Mouse (Mus musculus) forebrain, postnatal 0 days (tissue): ENCODE results near the gene Dusp10. TPM values are rescaled to one million over a fixed set of nuclear protein-coding genes. Genes with fewer than 3 reads are reported as not detected.

ENCODE experiments used
- ATAC-seq: fragments of 200-750 bp; cut with Nextera tagmentation; 2 replicates; pipeline ENCODE4 v1.8.0; 2017; ENCODE audit warnings: mild to moderate bottlenecking, moderate library complexity
- DNase-seq: peaks from one replicate; pipeline ENCODE4 v3.0.0-alpha.2; 2015
- H3K27ac ChIP-seq: fragments of 300-500 bp; sonication (generic); 2 replicates; pipeline ENCODE4 v1.5.1; 2014; ENCODE audit warnings: low read depth, mild to moderate bottlenecking, antibody characterized with exemption, low read length, moderate library complexity, mixed read lengths
- H3K27me3 ChIP-seq: fragments of 300-500 bp; sonication (generic); 2 replicates; pipeline ENCODE4 v1.6.1; 2014; ENCODE audit warnings: mild to moderate bottlenecking, low read length, mixed read lengths; ENCODE audit not compliant: insufficient read depth
- H3K36me3 ChIP-seq: fragments of 300-500 bp; sonication (generic); 2 replicates; pipeline ENCODE4 v1.6.1; 2014; ENCODE audit warnings: mild to moderate bottlenecking, moderate library complexity; ENCODE audit not compliant: insufficient read depth
- H3K4me1 ChIP-seq: fragments of 300-500 bp; sonication (generic); 2 replicates; pipeline ENCODE4 v1.6.1; 2014; ENCODE audit warnings: antibody characterized with exemption; ENCODE audit not compliant: insufficient read depth
- H3K4me2 ChIP-seq: fragments of 300-500 bp; sonication (generic); 2 replicates; pipeline ENCODE4 v1.6.1; 2014; ENCODE audit warnings: low read depth, mild to moderate bottlenecking, moderate library complexity
- H3K4me3 ChIP-seq: fragments of 300-500 bp; sonication (generic); 2 replicates; pipeline ENCODE4 v1.5.1; 2014; ENCODE audit warnings: low read depth, low read length, mixed read lengths
- H3K9ac ChIP-seq: fragments of 300-500 bp; sonication (generic); 2 replicates; pipeline ENCODE4 v1.6.1; 2014; ENCODE audit warnings: mild to moderate bottlenecking
- H3K9me3 ChIP-seq: fragments of 300-500 bp; sonication (generic); 2 replicates; pipeline ENCODE4 v1.6.1; 2016; ENCODE audit warnings: low read length
- CTCF ChIP-seq: sonication (generic); IDR thresholded peaks from 2 replicates; pipeline ENCODE4 v1.5.1; 2016; ENCODE audit warnings: antibody characterized with exemption, control low read depth, low read depth
- WGBS: fragments of 180-500 bp; shearing (Covaris S2); extraction: QIAGEN DNeasy Blood & Tissue Kit; methylation state at CpG from one replicate; pipeline ENCODE4 v1.1.7; 2014; 5-methylcytosine and 5-hydroxymethylcytosine counted together
- polyA plus RNA-seq: library from polyadenylated mRNA; unstranded; fragments of >200 nt; fragmentation: Nextera tagmentation; extraction: Ambion mirVana; gene quantifications from 2 replicates; pipeline ENCODE4 v1.2.1, GENCODE M21; 2015
- total RNA-seq: library from RNA; depleted of rRNA; stranded (reverse); fragments of >200 nt; gene quantifications from 2 replicates; pipeline ENCODE4 v1.2.3, GENCODE M21; 2014

Dusp10 gene
- total and polyA plus RNA-seq, 2 experiments from 2014 or later, result 3.8 to 8.9 TPM

- no peaks in the 10 kb centered on the region for H3K27me3 ChIP-seq
- DNase-seq, result no peak
- no peaks in the 10 kb centered on the region for H3K4me1 ChIP-seq
- H3K27ac ChIP-seq, result no peak overlapping the region
- no peak for ATAC-seq
- no peak for TF ChIP-seq CTCF
- no peaks in the 10 kb centered on the region for H3K36me3 ChIP-seq
- no peak overlapping the region for H3K9ac ChIP-seq
- no peak overlapping the region for H3K4me3 ChIP-seq
- no peak overlapping the region for H3K4me2 ChIP-seq
- WGBS, result 84% methylated on average over 10 of the region's 10 CpGs
- H3K9me3 ChIP-seq, result no peaks in the 10 kb centered on the region
These were observed 3.1 kb downstream of the Dusp10 start for GRCm38 (mm10) chr1:184015995-184016730.

- H3K9ac ChIP-seq, result no peak overlapping the region
- DNase-seq (no peak), ATAC-seq (no peak)
- no peaks in the 10 kb centered on the region for H3K9me3 ChIP-seq
- H3K27ac ChIP-seq, result no peak overlapping the region
- no peak overlapping the region for H3K4me3 ChIP-seq
- 86% methylated on average over 2 of the region's 2 CpGs for WGBS
- H3K27me3 ChIP-seq, result no peaks in the 10 kb centered on the region
- H3K4me2 ChIP-seq, result no peak overlapping the region
- no peaks in the 10 kb centered on the region for H3K4me1 ChIP-seq
- no peak for TF ChIP-seq CTCF
- no peaks in the 10 kb centered on the region for H3K36me3 ChIP-seq
These were observed 4.5 kb downstream of the Dusp10 start for GRCm38 (mm10) chr1:184017606-184018005.

DNA sequence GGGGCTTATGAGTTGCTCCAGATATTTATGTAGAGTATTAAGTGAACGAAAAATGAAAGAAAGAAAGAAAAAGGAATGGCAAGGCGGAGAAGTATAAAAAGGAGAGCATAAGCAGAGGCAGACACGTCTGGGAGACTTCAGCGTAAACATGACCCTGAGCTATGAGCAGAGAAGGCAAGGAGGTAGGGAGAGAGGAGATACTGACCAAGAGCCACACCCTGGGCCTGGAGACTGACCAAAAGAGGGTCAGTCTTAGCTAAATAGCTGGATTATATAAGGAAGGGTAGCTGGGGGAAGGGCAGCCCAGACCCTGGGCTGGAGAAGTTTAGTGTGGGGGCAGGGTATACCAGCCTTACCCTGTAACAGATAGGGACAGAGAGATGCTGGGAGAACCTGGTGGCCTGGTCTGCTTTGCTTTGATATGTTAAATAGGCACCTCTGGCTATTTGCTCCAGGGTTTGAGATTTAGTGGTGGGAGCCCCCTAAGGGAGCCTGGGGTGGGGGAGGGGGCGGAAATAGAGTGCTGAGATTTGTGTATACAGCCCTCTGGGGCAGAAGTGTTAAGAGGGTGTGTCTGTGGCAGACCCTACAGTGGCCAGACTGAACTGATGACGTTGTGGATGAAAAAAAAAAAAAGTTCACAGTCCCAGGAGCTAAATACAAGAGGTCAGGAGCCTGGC is 6.1 kb downstream of the Dusp10 start:
- Histone ChIP-seq H3K27ac (no peak overlapping the region), H3K36me3 (no peaks in the 10 kb centered on the region), H3K4me1 (no peaks in the 10 kb centered on the region), H3K9ac (no peak overlapping the region), H3K4me2 (no peak overlapping the region), H3K27me3 (no peaks in the 10 kb centered on the region), H3K9me3 (no peaks in the 10 kb centered on the region), H3K4me3 (no peak overlapping the region)
- TF ChIP-seq CTCF, result no peak
- no peak for ATAC-seq
- 55% methylated on average over 6 of the region's 6 CpGs for WGBS
- DNase-seq, result no peak

DNA sequence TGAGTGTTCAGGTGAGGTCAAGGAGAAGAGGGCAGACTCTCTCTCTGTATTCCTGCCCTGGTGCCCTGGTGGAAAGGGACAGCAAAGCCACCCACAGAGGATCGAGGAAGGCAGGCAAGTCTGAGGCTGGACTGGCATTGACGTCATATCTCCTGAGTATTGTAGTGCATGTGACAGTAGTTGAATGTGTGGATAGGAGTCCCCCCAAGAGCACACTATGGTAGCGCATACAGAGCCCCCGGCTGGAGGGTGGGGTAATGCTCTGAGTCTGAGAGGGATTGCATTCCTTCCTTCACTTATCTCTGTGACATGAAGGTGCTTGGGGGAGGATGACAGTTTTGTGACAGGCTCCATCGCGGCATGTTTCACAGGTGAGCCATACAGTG is 6.6 kb downstream of the Dusp10 start:
- Histone ChIP-seq H3K36me3 (no peaks in the 10 kb centered on the region), H3K4me3 (no peak overlapping the region), H3K27ac (no peak overlapping the region), H3K4me1 (no peaks in the 10 kb centered on the region), H3K9ac (no peak overlapping the region), H3K27me3 (no peaks in the 10 kb centered on the region), H3K4me2 (no peak overlapping the region), H3K9me3 (no peaks in the 10 kb centered on the region)
- no peak for ATAC-seq
- WGBS, result 57% methylated on average over 6 of the region's 6 CpGs
- TF ChIP-seq CTCF, result no peak
- DNase-seq, result no peak

GRCm38 (mm10) chr1:184023971-184024370 is 10.9 kb downstream of the Dusp10 start:
- DNase-seq, result no peak
- WGBS, result 75% methylated on average over 2 of the region's 2 CpGs
- no peak overlapping the region for H3K27ac ChIP-seq

GRCm38 (mm10) chr1:184024631-184025030 is 11.5 kb downstream of the Dusp10 start:
- Histone ChIP-seq H3K27ac (no peak overlapping the region), H3K9me3 (no peaks in the 10 kb centered on the region), H3K4me1 (no peaks in the 10 kb centered on the region), H3K4me3 (no peak overlapping the region), H3K4me2 (no peak overlapping the region), H3K27me3 (no peaks in the 10 kb centered on the region), H3K9ac (no peak overlapping the region), H3K36me3 (no peaks in the 10 kb centered on the region)
- no peak for TF ChIP-seq CTCF
- ATAC-seq, result no peak
- DNase-seq, result no peak
- WGBS, result 96% methylated on average over 2 of the region's 2 CpGs

More at GRCm38 (mm10) chr1:184023971-184024370, 10.9 kb downstream of the Dusp10 start:
- Histone ChIP-seq H3K27me3 (no peaks in the 10 kb centered on the region), H3K36me3 (no peaks in the 10 kb centered on the region), H3K9ac (no peak overlapping the region), H3K4me2 (no peak overlapping the region), H3K4me1 (no peaks in the 10 kb centered on the region), H3K9me3 (no peaks in the 10 kb centered on the region), H3K4me3 (no peak overlapping the region)
- no peak for TF ChIP-seq CTCF
- no peak for ATAC-seq

GRCm38 (mm10) chr1:184025079-184025478 is 12.0 kb downstream of the Dusp10 start:
- no peak for TF ChIP-seq CTCF
- Histone ChIP-seq H3K27ac (no peak overlapping the region), H3K4me1 (no peaks in the 10 kb centered on the region), H3K9ac (no peak overlapping the region), H3K4me2 (no peak overlapping the region), H3K9me3 (no peaks in the 10 kb centered on the region), H3K36me3 (no peaks in the 10 kb centered on the region), H3K27me3 (no peaks in the 10 kb centered on the region), H3K4me3 (no peak overlapping the region)
- ATAC-seq, result no peak
- DNase-seq, result no peak
- 95% methylated on average over 5 of the region's 5 CpGs for WGBS
